Mouse (Mus musculus): ENCODE measurements around the gene Mamdc4.
A peak's percentile ranks its signal among the peaks of the same experiment; 100 is the strongest.
"Not testable (repeated sequence)": the region's sequence is repeated elsewhere in the genome, so short reads cannot be mapped to it uniquely, and the experiment has no call there.

The Mamdc4 gene

DNA sequence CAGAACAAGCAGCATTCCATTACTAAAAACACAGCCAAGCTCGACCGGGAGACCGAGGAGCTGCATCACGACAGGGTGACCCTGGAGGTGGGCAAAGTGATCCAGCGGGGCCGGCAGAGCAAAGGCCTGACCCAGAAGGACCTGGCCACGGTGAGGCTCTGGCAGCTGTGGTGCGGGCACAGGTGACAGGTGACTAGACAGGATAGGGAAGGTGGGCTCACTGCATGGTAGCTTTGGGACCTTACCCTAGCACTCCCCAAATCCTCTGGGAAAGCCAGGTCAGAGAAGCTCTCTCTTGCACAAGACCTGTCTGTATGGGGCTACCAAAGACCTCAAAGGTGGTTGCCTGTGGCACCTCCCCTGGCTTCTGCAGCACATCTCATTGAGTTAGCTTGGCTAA, 14.1 kb downstream of the Mamdc4 start:
- DNase-seq (ENCODE audit: low read depth): no peak

DNA sequence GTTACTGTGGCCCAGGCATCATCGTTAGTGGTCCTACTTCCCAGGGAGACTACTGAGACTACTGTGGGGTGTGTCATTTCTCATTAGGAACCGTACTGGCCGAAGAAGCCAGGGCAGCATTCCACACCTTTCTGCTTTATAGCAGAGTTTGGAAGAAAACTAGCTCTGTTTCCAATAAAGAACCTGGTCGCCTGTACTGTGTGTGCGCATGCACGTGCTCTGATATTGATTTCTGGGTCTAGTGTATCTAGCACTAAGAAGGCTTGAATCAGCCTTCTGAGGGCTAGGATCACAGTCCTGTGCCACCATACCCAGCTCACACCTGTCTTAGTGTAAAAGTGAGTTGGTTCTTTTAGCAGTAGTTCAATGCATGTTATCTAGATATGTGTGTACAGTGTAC, 15.9 kb downstream of the Mamdc4 start:
- DNase-seq (ENCODE audit: low read depth): no peak

DNA sequence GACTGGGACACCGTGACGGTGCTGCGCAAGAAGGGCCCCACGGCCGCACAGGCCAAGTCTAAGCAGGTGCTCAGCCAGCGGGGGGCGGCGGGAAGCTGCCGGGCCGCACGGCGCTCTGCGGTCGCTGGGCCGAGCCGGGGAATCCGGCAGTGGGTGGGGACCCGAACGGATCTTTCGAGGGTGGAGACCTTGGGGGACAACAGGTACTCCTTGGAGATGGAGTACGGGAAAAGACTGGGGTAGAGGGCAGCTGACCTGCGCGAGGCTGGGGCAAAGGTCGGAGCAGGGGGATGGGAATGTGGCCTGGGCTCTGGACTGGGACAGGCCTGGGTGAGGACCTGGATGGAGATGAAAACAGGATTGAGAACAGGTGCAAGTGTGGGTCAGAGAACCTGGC, 16.7 kb downstream of the Mamdc4 start:
- no peak for DNase-seq (ENCODE audit: low read depth)

DNA sequence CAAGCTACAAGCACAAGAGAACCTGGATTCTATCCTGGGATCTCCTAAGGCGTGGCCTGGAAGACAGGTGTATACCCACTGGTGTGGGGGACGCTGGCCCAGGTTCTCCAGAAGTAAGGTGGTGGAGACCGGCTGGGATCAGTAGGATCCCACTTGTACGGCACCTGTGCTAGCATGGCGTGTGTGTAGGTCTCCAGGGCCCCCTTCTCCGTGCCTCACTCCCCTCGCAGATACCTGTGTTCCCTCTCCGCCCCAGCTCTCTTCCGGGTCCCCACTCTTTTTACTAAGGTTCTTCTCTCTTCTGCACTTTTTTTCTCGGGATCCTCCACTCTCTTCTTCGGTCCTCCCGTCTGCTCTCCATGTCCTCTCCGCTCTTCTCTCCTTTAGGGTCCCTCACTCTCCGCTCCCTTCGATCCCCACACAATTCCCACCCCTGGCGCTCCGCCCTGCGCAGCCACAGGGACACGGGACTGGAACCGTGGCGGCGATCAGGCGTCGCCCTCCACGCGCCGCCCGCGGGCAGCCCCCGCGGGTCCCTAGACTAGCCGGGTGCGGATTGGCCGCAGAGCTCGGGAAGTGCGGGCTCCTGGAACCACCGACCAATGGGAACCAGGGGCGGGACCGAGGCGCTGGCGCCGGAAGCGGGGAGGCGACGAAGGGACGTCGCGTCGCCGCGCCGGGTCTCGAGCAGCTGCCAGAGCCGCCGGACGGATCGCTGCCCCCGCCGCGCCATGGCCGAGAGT, 17.3 kb downstream of the Mamdc4 start, which contains the start of gene Edf1:
Gene Edf1, plus strand, starts transcription at position 627 of the 743 bp plus-strand sequence.
- peak; percentile 83 for DNase-seq (ENCODE audit: low read depth)

DNA sequence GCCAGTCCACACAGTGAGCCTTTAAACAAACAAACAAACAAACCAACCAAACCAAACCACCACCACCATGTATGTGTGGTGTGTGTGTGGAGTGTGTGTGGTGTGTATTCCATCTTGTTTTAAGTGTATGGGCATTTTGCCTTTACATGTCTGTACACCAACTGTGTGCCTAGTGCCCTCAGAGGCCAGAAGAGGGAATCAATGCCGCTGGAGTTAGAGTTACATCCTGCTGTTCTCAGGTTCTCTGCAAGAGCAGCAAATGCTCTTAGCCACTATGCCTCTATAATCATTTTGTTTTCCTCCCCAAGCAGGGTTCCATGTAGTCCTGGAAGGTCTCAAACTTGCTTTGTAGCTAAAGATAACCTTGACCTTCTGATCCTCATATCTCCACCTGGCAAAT, 18.3 kb downstream of the Mamdc4 start:
- peak; percentile 46 for DNase-seq (ENCODE audit: low read depth)

DNA sequence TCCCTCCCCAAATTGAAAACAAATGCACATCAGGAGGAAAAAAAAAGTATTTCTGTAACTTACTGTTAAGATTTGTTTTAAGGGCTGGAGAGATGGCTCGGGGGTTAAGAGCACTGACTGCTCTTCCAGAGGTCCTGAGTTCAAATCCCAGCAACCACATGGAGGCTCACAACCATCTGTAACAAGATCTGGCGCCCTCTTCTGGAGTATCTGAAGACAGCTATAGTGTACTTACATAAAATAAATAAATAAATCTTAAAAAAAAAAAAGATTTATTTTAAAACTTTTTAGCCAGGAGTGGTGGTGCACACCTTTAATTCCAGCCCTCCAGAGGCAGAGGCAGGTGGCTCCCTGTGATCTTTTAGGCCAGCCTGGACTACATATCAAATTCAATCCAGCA, 19.2 kb downstream of the Mamdc4 start:
- DNase-seq (ENCODE audit: low read depth): not testable (repeated sequence)

DNA sequence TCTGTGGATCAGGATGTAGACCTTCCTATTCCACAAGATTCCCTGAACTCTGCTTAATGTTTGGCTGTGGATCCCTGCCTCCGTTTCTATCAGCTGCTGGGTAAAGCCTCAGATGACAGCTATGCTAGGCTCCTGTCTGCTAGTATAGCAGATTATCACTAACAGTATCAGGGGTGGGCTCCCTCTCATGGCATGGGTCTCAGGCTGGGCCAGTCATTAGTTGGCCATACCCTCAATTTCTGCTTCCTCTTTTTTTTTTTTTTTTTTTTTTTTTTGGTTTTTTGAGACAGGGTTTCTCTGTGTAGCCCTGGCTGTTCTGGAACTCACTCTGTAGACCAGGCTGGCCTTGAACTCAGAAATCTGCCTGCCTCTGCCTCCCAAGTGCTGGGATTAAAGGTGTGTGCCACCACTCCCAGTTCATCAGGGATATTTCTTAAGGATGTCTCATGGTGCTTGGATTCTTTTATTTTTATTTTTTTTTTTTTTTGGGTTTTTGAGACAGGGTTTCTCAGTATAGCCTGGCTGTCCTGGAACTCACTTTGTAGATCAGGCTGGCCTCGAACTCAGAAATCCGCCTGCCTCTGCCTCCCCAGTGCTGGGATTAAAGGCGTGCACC, 21.4 kb downstream of the Mamdc4 start:
- DNase-seq (ENCODE audit: low read depth): not testable (repeated sequence)

DNA sequence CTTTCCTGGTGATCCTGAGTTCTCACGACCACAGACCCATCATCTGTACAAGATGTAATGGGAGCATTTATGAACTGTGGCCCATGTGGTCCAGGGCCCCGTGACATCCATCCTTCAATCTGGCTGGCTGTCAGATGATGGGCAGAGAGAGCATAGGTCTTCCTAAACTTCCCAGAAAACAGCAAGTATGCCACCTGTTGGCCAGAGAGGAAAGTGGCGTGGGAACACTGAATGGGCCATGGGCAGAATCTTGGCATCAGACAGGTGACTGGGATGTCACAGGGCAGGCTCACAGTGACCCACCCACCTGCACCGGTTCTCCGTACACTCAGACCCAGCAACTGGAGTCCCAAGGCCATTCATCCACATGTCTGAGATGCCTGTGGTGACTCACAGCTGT, 23.5 kb downstream of the Mamdc4 start:
- DNase-seq (ENCODE audit: low read depth): peak; percentile 68

DNA sequence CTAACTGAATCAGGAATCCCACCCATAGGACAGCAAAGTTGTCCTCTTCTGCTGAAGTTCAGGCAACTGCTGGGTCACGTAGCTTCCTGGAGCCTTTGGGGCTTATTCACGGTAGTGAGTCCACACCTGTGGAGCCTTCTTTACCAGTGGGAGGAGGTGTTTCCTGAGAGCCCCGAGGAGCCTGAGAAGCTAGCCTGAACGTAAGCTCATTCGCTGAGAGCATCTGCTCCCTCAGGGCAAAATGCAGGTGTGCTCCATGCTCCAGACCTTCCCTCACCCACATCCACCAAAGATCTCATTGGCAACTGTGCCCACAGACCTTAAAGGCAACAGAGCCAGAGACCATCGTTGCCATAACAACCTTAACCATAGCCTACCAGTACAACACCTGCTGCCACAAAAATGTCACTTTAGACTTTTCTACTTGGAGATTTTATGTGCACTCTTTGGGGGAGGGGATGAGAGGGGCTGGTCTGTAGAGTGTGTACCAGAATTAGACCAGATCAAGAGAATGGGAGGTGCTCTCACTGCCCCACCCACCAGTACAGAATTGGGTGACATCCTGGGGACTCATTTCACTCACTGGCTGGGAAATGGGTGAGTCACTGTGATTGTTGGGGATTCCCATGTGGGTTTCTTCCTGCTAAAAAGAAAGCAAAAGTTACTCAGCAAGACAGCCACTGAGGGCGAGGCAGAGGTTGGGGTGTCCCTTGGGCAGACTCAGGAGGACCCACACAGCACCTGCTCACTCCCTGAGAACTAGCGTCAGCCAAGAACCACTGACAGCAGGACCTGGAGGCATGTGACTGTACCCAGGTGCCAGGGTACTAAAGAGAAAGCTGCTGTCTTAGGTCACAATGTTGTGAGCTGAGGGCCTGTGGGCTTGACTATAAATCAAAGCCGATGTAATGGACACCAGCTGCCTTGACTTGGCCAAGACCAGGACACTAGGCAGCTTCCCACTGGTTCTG, 25.3 kb downstream of the Mamdc4 start:
- DNase-seq (ENCODE audit: low read depth): peak; percentile 78

DNA sequence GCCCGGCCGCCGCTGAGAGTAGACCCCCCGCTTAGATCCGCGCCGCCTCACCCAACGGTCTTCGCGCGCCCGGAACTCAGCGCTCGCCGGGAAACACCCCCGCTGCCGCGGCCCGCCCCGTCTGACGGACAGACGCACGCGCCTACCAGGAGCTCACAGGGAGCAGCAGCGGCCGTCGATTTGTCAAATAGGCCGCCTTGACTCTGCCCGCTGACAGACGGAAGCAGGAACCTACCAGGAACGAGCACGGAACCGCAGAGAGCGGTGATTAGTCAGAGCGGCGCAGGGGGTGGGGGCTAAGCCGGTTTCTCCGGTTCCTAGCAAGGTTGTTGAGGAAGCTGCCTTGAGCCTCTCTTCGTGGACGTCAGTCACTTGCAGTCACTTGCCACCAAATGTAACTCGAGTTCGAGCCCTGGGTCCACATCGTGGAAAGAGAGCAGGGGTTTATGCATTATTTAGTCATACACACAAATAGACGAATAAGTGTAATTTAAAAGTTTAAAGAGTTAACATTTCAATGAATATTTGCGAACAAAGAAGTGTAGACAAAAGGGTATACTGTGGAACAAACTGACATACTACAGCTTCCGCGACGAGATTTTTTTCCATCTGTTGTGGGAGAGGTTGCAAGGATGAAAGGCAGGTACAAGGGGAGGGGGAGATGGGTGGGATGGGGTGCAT, 27.7 kb downstream of the Mamdc4 start, which contains the start of gene Traf2:
Gene Traf2, minus strand, starts transcription at position 130 of the 681 bp plus-strand sequence.
- peak; percentile 100 for DNase-seq (ENCODE audit: low read depth)

DNA sequence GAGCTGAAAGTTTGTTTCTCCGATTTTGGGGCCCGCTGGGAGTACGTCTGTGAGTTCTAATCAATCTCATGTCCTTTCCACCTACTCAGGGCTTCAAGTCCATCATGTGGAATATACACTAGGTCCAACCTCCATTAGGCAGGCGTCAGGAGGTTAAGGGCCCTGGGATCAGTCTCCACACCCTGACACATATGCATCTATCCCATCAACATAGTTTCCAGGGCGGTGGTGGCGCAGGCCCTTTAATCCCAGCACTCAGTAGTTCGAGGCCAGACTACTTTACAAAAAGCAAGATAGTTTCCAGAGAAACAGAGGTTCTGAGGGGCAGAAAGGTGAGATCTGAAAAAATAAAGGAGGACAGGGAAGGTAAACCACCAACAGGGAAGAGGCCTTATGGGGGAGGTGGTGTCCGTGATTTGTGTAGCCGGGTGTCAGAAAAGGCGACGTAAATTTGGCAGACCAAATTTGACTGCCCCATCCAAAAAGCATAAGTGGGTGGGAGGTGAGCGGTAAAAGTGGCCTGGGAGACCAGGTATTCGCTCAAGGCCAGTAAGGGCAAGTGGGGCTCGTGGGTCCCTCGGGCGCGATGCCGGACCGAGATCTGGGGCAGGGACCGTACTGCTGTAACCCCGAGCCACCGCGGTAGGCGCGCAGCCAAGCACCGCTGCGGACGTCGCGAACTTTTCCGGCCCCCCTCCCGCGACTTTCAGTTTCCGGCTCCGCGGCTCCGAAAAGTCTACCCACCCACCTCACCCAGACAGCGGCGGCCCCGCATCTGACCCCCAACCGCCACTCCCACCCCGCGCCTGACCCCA, 28.4 kb downstream of the Mamdc4 start:
- DNase-seq (ENCODE audit: low read depth): peak; percentile 39

DNA sequence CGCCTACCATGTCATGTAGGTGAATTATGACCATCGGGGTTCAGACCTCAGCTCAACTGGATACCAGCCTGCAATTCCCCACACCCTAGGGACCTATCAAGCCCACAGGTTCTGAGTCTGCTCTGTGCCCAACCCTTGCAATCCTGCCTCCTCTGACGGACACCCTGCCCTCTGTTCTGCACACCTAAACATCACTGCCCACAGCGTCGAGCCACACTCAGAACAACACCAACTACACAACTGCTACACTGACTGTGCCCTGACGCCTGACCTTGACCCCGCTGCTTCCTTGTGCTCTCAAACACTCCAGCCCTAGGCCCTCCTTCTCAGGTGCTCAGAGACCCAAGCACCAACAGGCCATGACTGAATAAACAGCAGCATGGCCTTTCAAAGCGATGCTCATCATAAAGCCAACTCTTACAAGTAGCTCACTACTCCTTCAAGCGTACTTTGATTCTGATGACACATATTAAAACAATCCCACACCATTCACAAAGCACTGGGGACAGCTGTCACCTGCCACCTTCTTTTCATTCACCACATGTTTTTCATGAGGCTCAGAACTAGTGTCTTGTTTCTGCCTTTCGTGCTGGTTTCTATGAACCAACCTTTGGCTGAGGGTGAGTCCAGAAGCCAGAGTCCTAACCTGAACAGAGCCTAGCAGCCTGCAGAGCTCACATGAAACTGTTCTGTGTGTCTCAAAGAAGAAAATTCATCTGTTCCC, 32.8 kb downstream of the Mamdc4 start:
- no peak for DNase-seq (ENCODE audit: low read depth)

DNA sequence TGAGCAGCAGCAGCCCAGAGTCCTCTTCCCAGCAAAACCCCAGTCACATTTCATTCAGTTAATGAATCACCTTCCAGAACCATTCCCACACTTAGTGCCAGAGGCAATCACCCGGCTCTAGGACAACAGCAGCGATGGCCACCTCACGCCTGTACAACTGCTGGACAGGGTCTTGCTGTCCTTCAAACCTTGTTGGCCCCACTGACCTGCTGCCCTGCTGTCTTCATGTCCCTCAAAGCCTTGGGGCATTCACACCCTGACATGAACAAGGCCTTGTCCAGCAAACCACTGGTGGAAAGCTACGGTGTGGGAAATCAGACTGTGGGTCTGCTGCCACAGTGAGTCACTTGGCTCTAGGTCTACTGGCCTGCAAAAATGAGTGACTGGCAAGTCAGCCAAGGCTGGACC, 34.1 kb downstream of the Mamdc4 start:
- DNase-seq (ENCODE audit: low read depth): no peak

DNA sequence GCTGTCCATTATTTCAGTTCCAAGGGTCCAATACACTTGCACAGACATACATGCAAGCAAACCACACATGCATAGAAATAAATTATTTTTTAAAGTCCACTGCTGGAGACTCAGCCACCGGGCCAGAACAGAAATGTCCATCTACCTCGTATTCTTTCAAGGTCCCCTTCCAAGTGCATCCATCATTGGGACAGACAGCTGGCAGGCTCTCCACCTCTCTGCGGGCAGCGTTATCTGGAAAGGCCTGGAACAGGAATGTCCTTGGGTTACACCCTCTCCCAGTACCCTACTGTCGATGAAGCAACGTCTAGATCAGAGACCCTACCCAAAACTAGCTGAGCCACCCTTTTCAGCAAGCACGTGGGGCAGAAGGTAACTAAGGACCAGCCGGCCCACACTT, 38.1 kb downstream of the Mamdc4 start:
- no peak for DNase-seq (ENCODE audit: low read depth)

DNA sequence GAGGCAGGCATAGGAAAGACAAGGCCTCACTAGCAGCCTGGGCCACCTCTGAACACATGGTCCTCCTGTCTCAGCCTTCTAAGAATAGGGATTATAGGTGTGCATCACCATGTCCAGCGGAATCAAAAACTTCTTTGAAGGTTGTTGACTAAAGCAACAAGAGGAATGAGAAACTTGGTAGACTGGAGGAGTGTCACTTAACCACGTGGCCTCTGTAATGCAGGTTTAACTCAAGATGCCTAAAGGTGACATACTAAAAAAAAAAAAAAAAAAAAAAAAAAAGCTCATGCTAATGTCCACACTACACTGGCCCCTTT, 39.8 kb downstream of the Mamdc4 start:
- no peak for DNase-seq (ENCODE audit: low read depth)

DNA sequence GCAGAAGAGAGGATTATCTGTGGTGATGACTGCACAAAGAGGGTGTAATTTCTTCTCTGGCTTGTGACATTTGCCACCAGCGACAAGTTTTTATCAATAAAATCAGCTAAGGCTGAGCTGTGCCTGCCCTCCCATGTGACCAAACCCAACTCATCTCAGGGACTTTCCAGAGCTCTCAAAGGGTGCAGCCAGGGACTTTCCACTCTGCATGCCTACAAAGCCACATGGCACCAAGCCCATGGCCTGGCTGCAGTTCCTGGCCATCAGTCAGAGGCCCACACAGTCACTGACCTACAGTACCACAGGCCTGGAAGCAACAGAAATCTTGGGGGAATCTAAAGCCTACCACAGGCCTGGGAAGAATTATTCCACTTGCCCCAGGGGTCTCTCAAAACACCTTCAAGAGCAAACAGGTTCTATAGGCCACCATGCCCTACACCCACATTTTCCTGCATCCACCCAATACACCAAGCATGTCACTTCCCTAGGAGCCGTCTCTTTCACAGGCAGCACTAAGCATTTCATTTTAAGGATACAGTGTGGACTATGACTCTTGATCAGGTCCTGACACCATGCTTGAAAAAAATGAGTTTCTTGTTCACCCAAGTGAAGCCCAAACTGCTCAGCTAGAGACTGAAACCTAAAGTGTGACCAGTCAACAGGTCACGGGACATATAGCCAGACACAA, 40.3 kb downstream of the Mamdc4 start:
- peak; percentile 59 for DNase-seq (ENCODE audit: low read depth)

DNA sequence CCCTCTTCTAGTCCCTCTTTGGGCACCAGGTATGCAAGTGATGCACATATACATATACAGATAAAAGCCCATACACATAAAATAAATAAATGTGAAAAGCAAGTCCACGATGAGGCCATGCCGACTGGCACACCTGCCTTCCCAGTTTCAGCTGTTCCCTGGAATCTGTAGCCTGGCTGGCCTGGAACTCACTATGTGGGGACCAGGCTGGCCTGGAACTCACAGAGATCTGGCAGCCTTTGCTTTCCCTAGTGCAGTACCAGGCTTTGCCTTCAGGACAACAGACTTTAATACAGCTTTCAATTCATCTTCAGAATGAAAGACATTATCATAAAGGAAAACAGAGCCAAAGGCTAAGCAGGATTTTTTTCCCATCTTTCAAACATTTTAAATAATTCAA, 40.9 kb downstream of the Mamdc4 start:
- DNase-seq (ENCODE audit: low read depth): no peak

DNA sequence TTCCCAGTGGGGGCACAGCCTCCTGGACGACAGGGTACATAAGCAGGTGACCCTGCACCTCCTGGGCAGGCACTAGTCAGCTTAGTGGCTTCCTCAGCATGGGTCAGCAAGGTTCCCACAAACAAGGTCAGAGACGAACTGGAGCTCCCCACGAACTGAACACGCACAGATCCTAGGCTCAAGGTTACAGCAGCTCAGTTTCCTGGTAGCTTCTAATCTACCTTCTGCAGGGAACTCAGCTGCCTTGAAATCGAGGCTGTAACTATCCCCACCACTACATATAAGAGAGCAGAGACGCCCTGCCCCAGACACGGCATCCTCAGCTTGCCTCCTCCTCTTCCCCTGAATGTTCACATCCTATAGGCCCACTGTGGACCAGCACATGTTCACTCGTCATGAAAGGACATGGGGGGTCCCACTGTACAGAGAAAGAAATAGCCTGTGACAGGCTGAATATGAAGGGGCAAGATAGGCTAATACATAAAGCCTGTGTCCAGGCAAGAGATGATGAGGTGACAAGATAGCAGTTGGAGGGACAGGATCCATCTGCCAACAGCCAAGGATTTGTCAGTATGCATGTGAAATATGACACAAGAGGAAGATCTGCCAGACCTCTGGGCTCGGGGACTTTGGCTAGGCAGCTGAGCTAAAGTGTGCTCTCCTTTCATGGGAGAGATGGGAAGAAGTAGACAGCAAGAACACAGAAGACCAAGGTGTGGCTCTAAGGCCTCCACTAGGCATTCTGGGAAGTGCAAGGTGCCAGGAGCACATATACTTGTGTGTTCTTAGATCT, 47.9 kb downstream of the Mamdc4 start:
- DNase-seq (ENCODE audit: low read depth): no peak

All from 416B (cell line).